Mouse (Mus musculus): Measurements from ENCODE around the gene Pgp.

The Pgp gene

DNA sequence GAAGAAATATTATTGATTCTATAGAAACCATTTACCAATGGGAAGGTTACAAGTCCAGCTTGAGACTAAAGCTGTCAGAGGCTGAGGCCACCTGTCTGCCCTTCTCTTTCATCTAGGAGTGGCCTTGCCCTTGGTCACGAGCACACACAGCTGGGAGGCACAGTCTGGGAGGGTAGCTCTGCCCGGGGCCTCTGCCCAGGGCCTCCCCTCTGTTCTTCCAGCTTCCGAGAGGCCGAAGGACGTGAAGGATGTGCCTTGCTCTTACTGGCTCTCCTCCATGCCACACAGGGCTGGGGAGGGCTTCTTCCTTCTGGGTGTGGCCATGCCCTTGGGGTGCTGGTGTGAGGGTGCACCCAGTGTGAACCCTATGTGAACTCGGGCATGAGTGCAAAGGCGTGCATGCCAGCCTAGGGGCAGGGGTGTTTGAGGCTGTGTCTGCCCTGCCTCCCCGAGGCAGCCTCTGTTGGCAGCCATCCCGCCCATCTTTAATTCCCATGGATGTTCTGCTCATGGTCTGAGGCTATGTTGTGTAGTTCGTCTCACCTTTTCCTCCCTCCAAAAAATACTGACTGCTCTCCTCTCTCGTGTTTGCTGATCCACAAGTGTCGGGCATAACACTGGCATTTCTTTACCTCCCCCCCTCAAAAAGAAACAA, 37.7 kb downstream of the Pgp start:
- POLR2A ChIA-PET: interaction anchor here in 3 of 4 experiments (0.5 to 16.1 kb wide), 16 partner anchors 8 to 697 kb away, joined by 3 to 356 read pairs (median 4); partner anchors contain the start of genes Traf7 (in 3 of the 3), Abca3 (in 1 of the 3), Mlst8 (in 1 of the 3) and Pkd1 (in 1 of the 3)
- CTCF ChIA-PET: interaction anchor here in 3 of 4 experiments (1.0 to 1.6 kb wide), 5 partner anchors 13 to 29 kb away, joined by 3 to 8 read pairs (median 5); partner anchors contain the start of genes Traf7 (in 2 of the 3) and Mlst8 (in 1 of the 3)

DNA sequence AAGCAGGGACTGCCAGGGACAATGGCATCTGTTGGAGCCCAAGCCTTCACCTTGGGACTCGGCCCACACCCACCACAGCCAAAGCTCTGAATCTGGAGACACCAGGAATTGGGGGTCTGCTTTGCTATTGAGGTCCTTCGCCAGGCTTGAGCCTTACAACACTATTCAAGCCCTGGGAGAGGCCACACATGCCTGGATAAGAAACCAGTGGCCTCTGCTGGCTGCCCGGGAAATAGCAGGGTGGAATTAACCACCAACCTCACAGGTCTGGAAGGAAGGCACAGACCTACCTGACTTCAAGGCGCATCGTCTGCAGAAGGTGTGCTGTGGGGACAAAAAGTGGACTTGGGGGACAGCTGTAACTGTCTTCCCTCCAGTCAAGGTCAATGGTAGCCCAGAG, 43.4 kb downstream of the Pgp start:
- ChIA-PET CTCF (interaction anchor here (0.5 to 3.7 kb wide), 25 partner anchors 9 to 659 kb away, joined by 3 to 20 read pairs (median 4); partner anchors contain the start of genes Mlst8 (in 2 of the 4), Traf7 (in 2 of the 4), E4f1 (in 1 of the 4) and Pgp (in 1 of the 4)), POLR2A (interaction anchor here in 3 of 4 experiments (0.9 to 16.1 kb wide), 18 partner anchors 9 to 116 kb away, joined by 3 to 356 read pairs (median 6); partner anchors contain the start of genes Traf7 (in 3 of the 3), Mlst8 (in 2 of the 3), Pkd1 (in 1 of the 3) and Rnps1 (in 1 of the 3))

DNA sequence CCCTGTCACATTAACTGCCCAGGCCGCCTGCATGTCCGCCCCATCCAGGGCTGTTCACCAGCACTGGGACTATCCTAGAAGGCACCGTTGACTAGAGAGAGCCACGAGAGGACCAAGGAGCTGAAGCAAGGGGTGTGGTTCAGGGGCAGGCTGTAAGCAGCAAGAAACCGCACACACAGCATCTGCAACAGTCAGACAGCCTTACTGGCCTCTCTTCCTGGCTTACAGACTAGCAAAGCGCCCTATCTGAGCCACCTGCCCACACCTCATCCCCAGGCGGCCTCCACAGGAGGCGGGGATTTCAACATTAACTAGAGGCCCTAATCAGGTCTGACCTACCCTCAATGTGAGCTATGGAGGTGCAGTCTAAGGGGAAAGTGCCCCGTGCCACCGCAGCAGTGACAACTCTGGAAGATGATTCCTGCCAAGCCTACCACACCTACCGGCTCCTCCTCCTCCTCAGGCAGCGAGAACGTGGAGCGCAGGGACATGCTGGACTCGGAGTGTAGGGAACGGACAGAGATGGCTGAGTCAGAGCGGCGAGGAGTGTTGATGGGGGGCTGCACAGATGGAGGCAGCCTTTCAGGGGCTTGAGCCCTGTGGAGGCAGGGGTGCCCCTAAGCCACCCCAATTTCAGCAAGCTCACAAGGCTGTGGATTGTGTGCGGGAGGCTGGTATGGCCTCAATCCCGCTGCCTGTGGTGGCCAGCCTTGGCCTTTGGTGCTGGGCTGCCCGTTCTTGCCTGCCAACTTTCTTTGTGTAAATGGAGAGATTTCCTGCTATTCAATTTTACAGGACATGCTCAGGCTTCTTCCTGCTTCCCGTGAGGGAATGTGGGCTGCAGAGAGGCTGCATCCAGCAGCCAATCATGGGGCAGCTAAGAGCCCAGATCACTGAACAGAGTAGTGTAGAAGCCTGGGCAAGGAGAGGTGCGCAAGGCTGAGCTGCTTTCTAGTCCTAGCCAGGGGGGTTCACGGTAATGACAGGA, 44.4 kb downstream of the Pgp start:
- ChIA-PET CTCF (interaction anchor here (0.5 to 3.7 kb wide), 20 partner anchors 8 to 215 kb away, joined by 3 to 20 read pairs (median 4); partner anchors contain the start of genes Mlst8 (in 3 of the 4), Traf7 (in 2 of the 4), E4f1 (in 1 of the 4) and Pgp (in 1 of the 4)), POLR2A (interaction anchor here (0.6 to 16.1 kb wide), 22 partner anchors 9 to 100 kb away, joined by 3 to 356 read pairs (median 5); partner anchors contain the start of genes Mlst8 (in 3 of the 4), Traf7 (in 3 of the 4), Rnps1 (in 2 of the 4) and Pkd1 (in 1 of the 4))

DNA sequence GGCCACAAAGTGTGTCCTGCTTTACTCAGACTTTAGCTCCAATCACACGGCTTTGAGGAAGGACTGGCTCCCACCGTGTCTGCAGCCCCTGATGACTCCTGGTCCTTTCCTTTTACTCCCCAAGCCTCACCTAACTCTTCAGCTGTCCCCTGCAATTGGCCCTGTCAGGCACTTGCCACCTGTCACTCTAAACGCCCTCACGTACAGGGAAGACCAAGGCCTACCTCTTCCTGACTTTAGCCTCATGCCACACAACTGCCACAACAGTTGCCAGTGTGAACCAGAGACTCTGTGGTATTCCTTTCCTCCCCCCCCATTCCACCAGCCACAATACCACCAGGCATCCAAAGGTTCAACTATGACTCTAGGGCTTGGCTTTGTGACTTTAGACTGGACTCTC, 50.3 kb downstream of the Pgp start:
- ChIA-PET POLR2A (interaction anchor here in 2 of 4 experiments (1.3 to 13.1 kb wide), 3 partner anchors 11 to 42 kb away, joined by 3 to 356 read pairs (median 6); partner anchors contain the start of gene Mlst8 (in 2 of the 2)), CTCF (no interaction called here)
